Mouse (Mus musculus) hindbrain, embryonic 15.5 days (tissue): ENCODE measurements at regions not wholly inside any gene's neighbourhood (a gene's known extent, or its start where the extent isn't known, plus 50 kb on each side); places are given as distances from the start of the nearest gene placed in this dataset.

Source experiments
- ATAC-seq: fragments of 200-750 bp; cut with Nextera tagmentation; 2 replicates; pipeline ENCODE4 v1.8.0; 2017; ENCODE audit warnings: low read depth, moderate number of reproducible peaks, moderate TSS enrichment; ENCODE audit not compliant: low FRiP score
- H3K27ac ChIP-seq: fragments of 300-500 bp; sonication (generic); replicated peaks from 2 replicates; pipeline ENCODE4 v1.5.1; 2015; ENCODE audit warnings: mild to moderate bottlenecking, inconsistent platforms
- H3K27me3 ChIP-seq: fragments of 300-500 bp; sonication (generic); 2 replicates; pipeline ENCODE4 v1.6.1; 2015; ENCODE audit warnings: control low read depth, inconsistent platforms
- H3K36me3 ChIP-seq: fragments of 300-500 bp; sonication (generic); 2 replicates; pipeline ENCODE4 v1.6.1; 2015; ENCODE audit warnings: control low read depth, inconsistent platforms
- H3K4me1 ChIP-seq: fragments of 300-500 bp; sonication (generic); replicated peaks from 2 replicates; pipeline ENCODE4 v1.6.1; 2015; ENCODE audit warnings: control low read depth, inconsistent platforms
- H3K4me2 ChIP-seq: fragments of 300-500 bp; sonication (generic); 2 replicates; pipeline ENCODE4 v1.6.1; 2015; ENCODE audit warnings: moderate library complexity, mild to moderate bottlenecking, inconsistent platforms
- H3K4me3 ChIP-seq: fragments of 300-500 bp; sonication (generic); 2 replicates; pipeline ENCODE4 v1.5.1; 2015; ENCODE audit warnings: mild to moderate bottlenecking, inconsistent platforms
- H3K9ac ChIP-seq: fragments of 300-500 bp; sonication (generic); 2 replicates; pipeline ENCODE4 v1.6.1; 2015; ENCODE audit warnings: inconsistent platforms
- H3K9me3 ChIP-seq: fragments of 300-500 bp; sonication (generic); 2 replicates; pipeline ENCODE4 v1.6.1; 2016; ENCODE audit warnings: control low read depth, inconsistent platforms
- WGBS: fragments of 180-500 bp; shearing (Covaris S2); methylation state at CpG from one replicate; pipeline ENCODE4 v1.1.7; 2015; 5-methylcytosine and 5-hydroxymethylcytosine counted together

- no peaks in the 10 kb centered on the region for H3K9me3 ChIP-seq
- 62% methylated on average over 11 of the region's 11 CpGs for WGBS
Measured at GRCm38 (mm10) chr10:117517071-117517714, 112.1 kb upstream of the Cpm start.

GRCm38 (mm10) chr10:117516510-117516909 is 112.8 kb upstream of the Cpm start:
- Histone ChIP-seq H3K4me2 (no peak overlapping the region), H3K9me3 (no peaks in the 10 kb centered on the region), H3K36me3 (no peaks in the 10 kb centered on the region), H3K27me3 (no peaks in the 10 kb centered on the region), H3K9ac (no peak overlapping the region), H3K4me3 (no peak overlapping the region), H3K4me1 (no peaks in the 10 kb centered on the region), H3K27ac (no peak overlapping the region)
- no peak for ATAC-seq
- WGBS = 92% methylated on average over 8 of the region's 8 CpGs

More at GRCm38 (mm10) chr10:117517071-117517714, 112.1 kb upstream of the Cpm start:
- H3K4me1 ChIP-seq = no peaks in the 10 kb centered on the region
- no peak overlapping the region for H3K4me2 ChIP-seq
- H3K36me3 ChIP-seq = no peaks in the 10 kb centered on the region
- H3K4me3 ChIP-seq = no peak overlapping the region
- H3K27ac ChIP-seq = no peak overlapping the region
- H3K27me3 ChIP-seq = no peaks in the 10 kb centered on the region
- no peak for ATAC-seq
- H3K9ac ChIP-seq = no peak overlapping the region

GRCm38 (mm10) chr10:117515777-117516501 is 113.4 kb upstream of the Cpm start:
- Histone ChIP-seq H3K9me3 (no peaks in the 10 kb centered on the region), H3K4me3 (no peak overlapping the region), H3K27me3 (no peaks in the 10 kb centered on the region), H3K4me2 (no peak overlapping the region), H3K4me1 (no peaks in the 10 kb centered on the region), H3K36me3 (no peaks in the 10 kb centered on the region), H3K27ac (no peak overlapping the region), H3K9ac (no peak overlapping the region)
- 61% methylated on average over 10 of the region's 10 CpGs for WGBS
- ATAC-seq = 0 out of 2 replicates have a peak, but pooled peaks have one; percentile 42

GRCm38 (mm10) chr10:117515039-117515438 is 114.3 kb upstream of the Cpm start:
- Histone ChIP-seq H3K36me3 (no peaks in the 10 kb centered on the region), H3K9ac (no peak overlapping the region), H3K4me1 (no peaks in the 10 kb centered on the region), H3K27me3 (no peaks in the 10 kb centered on the region), H3K9me3 (no peaks in the 10 kb centered on the region), H3K4me2 (no peak overlapping the region), H3K4me3 (no peak overlapping the region), H3K27ac (no peak overlapping the region)
- 97% methylated on average over 8 of the region's 8 CpGs for WGBS
- ATAC-seq = no peak

- H3K4me2 ChIP-seq = no peak overlapping the region
- no peaks in the 10 kb centered on the region for H3K9me3 ChIP-seq
- no peaks in the 10 kb centered on the region for H3K4me1 ChIP-seq
- no peaks in the 10 kb centered on the region for H3K27me3 ChIP-seq
- no peak for ATAC-seq
- no peak overlapping the region for H3K4me3 ChIP-seq
- WGBS = 97% methylated on average over 7 of the region's 7 CpGs
- H3K27ac ChIP-seq = no peak overlapping the region
- H3K9ac ChIP-seq = no peak overlapping the region
- no peaks in the 10 kb centered on the region for H3K36me3 ChIP-seq
Measured at GRCm38 (mm10) chr10:117513925-117514546, 115.3 kb upstream of the Cpm start.

- no peak overlapping the region for H3K4me3 ChIP-seq
- 93% methylated on average over 9 of the region's 9 CpGs for WGBS
- no peaks in the 10 kb centered on the region for H3K36me3 ChIP-seq
- ATAC-seq = no peak
- no peak overlapping the region for H3K4me2 ChIP-seq
- no peak overlapping the region for H3K27ac ChIP-seq
- H3K9me3 ChIP-seq = no peaks in the 10 kb centered on the region
- H3K27me3 ChIP-seq = no peaks in the 10 kb centered on the region
- no peaks in the 10 kb centered on the region for H3K4me1 ChIP-seq
- H3K9ac ChIP-seq = no peak overlapping the region
Measured at GRCm38 (mm10) chr10:117512424-117513257, 116.7 kb upstream of the Cpm start.

- WGBS = 85% methylated on average over 8 of the region's 8 CpGs
Measured at GRCm38 (mm10) chr10:117511483-117512406, 117.6 kb upstream of the Cpm start.

GRCm38 (mm10) chr10:117510529-117511482 is 118.5 kb upstream of the Cpm start:
- no peak overlapping the region for H3K4me3 ChIP-seq
- 92% methylated on average over 3 of the region's 3 CpGs for whole genome bisulfite sequencing
- H3K27ac ChIP-seq = no peak overlapping the region
- H3K27me3 ChIP-seq = no peaks in the 10 kb centered on the region
- no peak overlapping the region for H3K4me2 ChIP-seq
- H3K9me3 ChIP-seq = no peaks in the 10 kb centered on the region
- H3K36me3 ChIP-seq = no peaks in the 10 kb centered on the region
- H3K9ac ChIP-seq = no peak overlapping the region
- no peaks in the 10 kb centered on the region for H3K4me1 ChIP-seq
- no peak for ATAC-seq

More at GRCm38 (mm10) chr10:117511483-117512406, 117.6 kb upstream of the Cpm start:
- Histone ChIP-seq H3K27ac (no peak overlapping the region), H3K9me3 (no peaks in the 10 kb centered on the region), H3K4me3 (no peak overlapping the region), H3K4me1 (no peaks in the 10 kb centered on the region), H3K9ac (no peak overlapping the region), H3K4me2 (no peak overlapping the region), H3K27me3 (no peaks in the 10 kb centered on the region), H3K36me3 (no peaks in the 10 kb centered on the region)
- ATAC-seq = no peak

- Histone ChIP-seq H3K4me1 (no peaks in the 10 kb centered on the region), H3K36me3 (no peaks in the 10 kb centered on the region), H3K4me2 (no peak overlapping the region), H3K9me3 (no peaks in the 10 kb centered on the region), H3K27ac (no peak overlapping the region), H3K4me3 (no peak overlapping the region), H3K9ac (no peak overlapping the region), H3K27me3 (no peaks in the 10 kb centered on the region)
- WGBS = 91% methylated on average over 2 of the region's 2 CpGs
- no peak for ATAC-seq
Measured at GRCm38 (mm10) chr10:117510224-117510486, 119.1 kb upstream of the Cpm start.

- WGBS = 82% methylated on average over 9 of the region's 9 CpGs
- Histone ChIP-seq H3K4me2 (no peak overlapping the region), H3K36me3 (no peaks in the 10 kb centered on the region), H3K4me1 (no peaks in the 10 kb centered on the region), H3K4me3 (no peak overlapping the region), H3K27ac (no peak overlapping the region), H3K9ac (no peak overlapping the region), H3K27me3 (no peaks in the 10 kb centered on the region), H3K9me3 (no peaks in the 10 kb centered on the region)
- ATAC-seq = no peak
Measured at GRCm38 (mm10) chr10:117509431-117510223, 119.7 kb upstream of the Cpm start.
